Mouse (Mus musculus) ES-E14 (cell line): Measurements from ENCODE around the gene Gm45717.

Experiments used
- CHD2 ChIP-seq: IDR thresholded peaks from 2 replicates; pipeline ENCODE4 v1.6.1; 2014; ENCODE audit warnings: mild to moderate bottlenecking, low read depth, low read length, inconsistent platforms
- HCFC1 ChIP-seq: IDR thresholded peaks from 2 replicates; pipeline ENCODE4 v1.6.1; 2012; ENCODE audit warnings: low read length, inconsistent platforms, borderline replicate concordance; ENCODE audit not compliant: insufficient read depth
- MAFK ChIP-seq: IDR thresholded peaks from 2 replicates; pipeline ENCODE4 v1.6.1; 2014; ENCODE audit warnings: mild to moderate bottlenecking, low read depth, low read length, inconsistent platforms; ENCODE audit not compliant: insufficient read depth
- ZC3H11A ChIP-seq: IDR thresholded peaks from 2 replicates; pipeline ENCODE4 v1.6.1; 2012; ENCODE audit warnings: low read depth, mild to moderate bottlenecking, inconsistent platforms, low read length, borderline replicate concordance
- ZNF384 ChIP-seq: IDR thresholded peaks from 2 replicates; pipeline ENCODE4 v1.6.1; 2012; ENCODE audit warnings: low read depth, low read length, inconsistent platforms

DNA sequence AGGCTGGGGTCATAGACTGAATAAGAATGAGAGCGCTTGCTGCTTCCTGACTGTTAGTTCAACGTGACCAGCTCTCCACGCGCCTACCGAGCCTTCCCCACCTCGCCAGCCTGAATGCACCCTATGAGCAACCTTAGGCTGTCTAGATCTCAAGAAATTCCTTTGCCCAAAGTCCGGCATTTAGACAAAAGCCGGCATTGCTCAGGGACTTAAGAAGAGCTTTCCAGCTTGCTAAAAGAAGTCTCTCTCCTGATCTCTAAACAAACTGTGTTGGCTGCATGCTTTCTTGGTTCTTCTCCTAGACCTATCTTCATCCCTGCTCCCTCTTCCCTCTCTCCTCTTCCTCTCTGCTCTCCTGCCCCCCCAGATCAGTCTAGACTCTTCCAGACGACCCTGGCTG is 19.2 kb upstream of the Gm45717 start:
- TF ChIP-seq HCFC1 (no peak), ZNF384 (no peak), ZC3H11A (no peak), CHD2 (no peak), MAFK (no peak)
